Mouse (Mus musculus) C2C12 (cell line): ENCODE results near the gene Ptprcap. TPM values are rescaled to one million over a fixed set of nuclear protein-coding genes. Genes with fewer than 3 reads are reported as not detected.

Source experiments
- H3K27me3 ChIP-seq: one replicate; pipeline ENCODE4 v1.6.1; 2011; ENCODE audit not compliant: control insufficient read depth, insufficient read depth, insufficient read length
- H3K36me3 ChIP-seq: one replicate; pipeline ENCODE4 v1.6.1; 2011; ENCODE audit not compliant: control insufficient read depth, insufficient read depth
- H3K4me3 ChIP-seq: one replicate; pipeline ENCODE4 v1.5.1; 2011; ENCODE audit warnings: mild to moderate bottlenecking, control low read depth; ENCODE audit not compliant: poor library complexity, insufficient read depth, severe bottlenecking
- H3K79me2 ChIP-seq: one replicate; pipeline ENCODE4 v1.6.1; 2011; ENCODE audit not compliant: control insufficient read depth, insufficient read depth
- H3K79me3 ChIP-seq: one replicate; pipeline ENCODE4 v1.6.1; 2011; ENCODE audit warnings: low read depth, control low read depth
- H3ac ChIP-seq: one replicate; pipeline ENCODE3; 2011; ENCODE audit warnings: low read depth; ENCODE audit not compliant: control insufficient read depth, insufficient read length
- CEBPB ChIP-seq: IDR thresholded peaks from one replicate; pipeline ENCODE4 v1.6.1; 2011; ENCODE audit warnings: low read depth, mild to moderate bottlenecking, control low read depth, moderate library complexity
- CTCF ChIP-seq: IDR thresholded peaks from one replicate; pipeline ENCODE4 v1.5.1; 2011; ENCODE audit not compliant: control insufficient read depth, insufficient read depth, insufficient read length
- FOSL1 ChIP-seq: IDR thresholded peaks from one replicate; pipeline ENCODE4 v1.8.0; 2011; ENCODE audit warnings: mild to moderate bottlenecking, low read length; ENCODE audit not compliant: poor library complexity, insufficient read depth, severe bottlenecking
- MAX ChIP-seq: IDR thresholded peaks from one replicate; pipeline ENCODE4 v1.6.1; 2011; ENCODE audit warnings: mild to moderate bottlenecking, control low read depth
- MYOD1 ChIP-seq: IDR thresholded peaks from one replicate; pipeline ENCODE4 v1.6.1; 2011; ENCODE audit warnings: low read depth; ENCODE audit not compliant: control insufficient read depth, insufficient read length
- MYOG ChIP-seq: IDR thresholded peaks from one replicate; pipeline ENCODE4 v1.6.1; 2011; ENCODE audit not compliant: control insufficient read depth, insufficient read length; ENCODE audit errors: extremely low read depth
- USF1 ChIP-seq: IDR thresholded peaks from one replicate; pipeline ENCODE4 v1.6.1; 2011; ENCODE audit warnings: low read depth, mild to moderate bottlenecking, control low read depth, moderate library complexity
- polyA plus RNA-seq: library from polyadenylated mRNA; unstranded; fragments of >200 nt; fragmentation: generic; extraction: Trizol; gene quantifications from one replicate; pipeline ENCODE4 v1.2.1, GENCODE M21; 2012; ENCODE audit warnings: missing spikeins

Gene Ptprcap
- polyA plus RNA-seq, 1 experiment = 5.8 TPM

DNA sequence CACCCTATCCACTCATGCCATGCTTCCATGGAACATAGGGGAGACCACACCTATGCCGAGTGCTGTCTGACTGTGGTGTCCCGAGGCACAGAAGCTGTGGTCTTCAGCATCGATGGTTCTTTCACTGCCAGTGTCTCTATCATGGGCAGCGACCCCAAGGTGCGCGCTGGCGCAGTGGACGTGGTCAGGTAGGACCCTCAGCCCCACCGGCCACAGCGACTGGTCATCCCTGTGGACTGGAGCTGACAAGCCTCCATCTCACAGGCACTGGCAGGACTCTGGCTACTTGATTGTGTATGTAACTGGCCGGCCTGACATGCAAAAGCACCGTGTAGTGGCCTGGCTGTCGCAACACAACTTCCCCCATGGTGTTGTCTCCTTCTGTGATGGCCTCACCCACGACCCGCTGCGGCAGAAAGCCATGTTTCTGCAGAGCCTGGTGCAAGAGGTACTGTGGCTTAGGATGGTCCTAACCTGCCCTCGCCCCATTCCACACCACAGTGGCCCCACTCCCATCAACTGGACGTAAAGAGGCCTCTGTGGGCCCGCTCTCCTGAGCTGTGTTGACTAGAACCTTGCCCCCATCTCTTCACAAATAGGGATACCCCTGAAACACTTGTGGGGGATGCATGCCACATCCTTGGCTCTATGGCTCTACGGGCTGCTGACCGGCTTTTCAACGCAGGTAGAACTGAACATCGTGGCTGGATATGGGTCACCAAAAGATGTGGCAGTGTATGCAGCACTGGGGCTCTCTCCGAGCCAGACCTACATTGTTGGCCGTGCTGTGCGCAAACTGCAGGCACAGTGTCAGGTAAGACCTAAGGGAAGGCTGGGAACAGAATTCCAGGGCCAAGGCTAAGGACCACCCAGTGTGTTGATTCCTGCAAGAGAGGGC is 41.1 kb upstream of the Ptprcap start:
- TF ChIP-seq FOSL1 (no peak), MYOG (no peak), USF1 (no peak)
- H3K27me3 ChIP-seq = no peaks in the 10 kb centered on the region
- peak overlapping the region; percentile 26 for H3ac ChIP-seq
- no peaks in the 10 kb centered on the region for H3K79me3 ChIP-seq
- no peak overlapping the region for H3K4me3 ChIP-seq
- peaks cover 92% of the 10 kb centered on the region for H3K36me3 ChIP-seq
- H3K79me2 ChIP-seq = peaks cover 3% of the 10 kb centered on the region

DNA sequence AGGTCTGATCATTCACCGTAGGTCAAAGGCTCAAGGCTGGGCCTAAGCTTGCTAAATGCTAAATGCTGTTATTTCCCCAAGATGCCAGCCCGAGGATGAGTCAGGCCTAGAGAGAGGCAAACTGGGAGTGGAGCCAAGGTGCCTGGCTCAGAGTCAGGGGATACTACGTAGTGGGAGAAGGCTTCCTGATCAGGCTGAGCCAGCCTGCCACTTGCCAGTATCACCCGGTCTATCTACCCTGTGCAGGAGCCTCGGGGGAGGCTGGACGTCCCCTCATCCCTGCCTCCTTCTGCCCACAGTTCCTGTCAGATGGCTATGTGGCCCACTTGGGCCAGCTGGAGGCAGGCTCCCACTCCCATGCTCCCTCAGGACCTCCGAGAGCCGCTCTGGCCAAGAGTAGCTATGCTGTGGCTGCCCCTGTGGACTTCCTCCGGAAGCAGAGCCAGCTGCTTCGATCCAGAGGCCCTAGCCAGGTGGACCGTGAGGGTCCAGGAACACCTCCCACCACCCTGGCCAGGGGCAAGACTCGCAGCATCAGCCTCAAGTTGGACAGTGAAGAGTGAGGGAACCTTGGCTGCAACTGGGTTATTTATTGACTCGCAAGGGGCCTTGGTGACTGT is 40.1 kb upstream of the Ptprcap start:
- Histone ChIP-seq H3K4me3 (no peak overlapping the region), H3K79me2 (peaks cover 9% of the 10 kb centered on the region), H3K36me3 (peaks cover 82% of the 10 kb centered on the region), H3ac (peak overlapping the region; percentile 33), H3K27me3 (no peaks in the 10 kb centered on the region), H3K79me3 (no peaks in the 10 kb centered on the region)
- TF ChIP-seq CTCF (no peak), FOSL1 (peak; percentile 18), USF1 (no peak), MYOD1 (no peak), CEBPB (no peak)

DNA sequence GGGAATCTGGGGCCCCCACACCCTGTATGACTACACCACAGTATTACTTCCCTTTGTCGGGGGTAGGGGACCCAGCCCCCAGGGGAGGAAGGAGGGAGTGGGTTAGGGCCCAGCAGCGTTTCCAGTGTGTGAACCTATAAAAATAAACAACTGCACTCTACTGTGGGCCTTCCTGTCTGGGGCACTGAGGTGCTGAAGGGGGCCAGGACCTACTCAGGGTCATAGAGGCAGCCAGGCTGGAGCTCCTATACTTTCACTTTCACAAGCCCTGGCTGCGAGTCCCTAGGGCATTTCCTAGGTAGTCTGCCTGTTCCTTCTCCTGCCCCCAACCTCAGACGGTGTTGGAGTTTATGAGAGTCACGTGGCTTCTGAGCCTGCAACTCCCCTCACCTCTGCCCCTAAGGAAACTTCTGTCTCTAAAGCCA is 39.6 kb upstream of the Ptprcap start:
- TF ChIP-seq MAX (no peak), CEBPB (no peak), MYOG (no peak), CTCF (no peak), FOSL1 (no peak), USF1 (no peak), MYOD1 (no peak)
- Histone ChIP-seq H3K79me3 (no peaks in the 10 kb centered on the region), H3K4me3 (no peak overlapping the region), H3K79me2 (peaks cover 14% of the 10 kb centered on the region), H3ac (no peak overlapping the region), H3K27me3 (no peaks in the 10 kb centered on the region), H3K36me3 (peaks cover 77% of the 10 kb centered on the region)

DNA sequence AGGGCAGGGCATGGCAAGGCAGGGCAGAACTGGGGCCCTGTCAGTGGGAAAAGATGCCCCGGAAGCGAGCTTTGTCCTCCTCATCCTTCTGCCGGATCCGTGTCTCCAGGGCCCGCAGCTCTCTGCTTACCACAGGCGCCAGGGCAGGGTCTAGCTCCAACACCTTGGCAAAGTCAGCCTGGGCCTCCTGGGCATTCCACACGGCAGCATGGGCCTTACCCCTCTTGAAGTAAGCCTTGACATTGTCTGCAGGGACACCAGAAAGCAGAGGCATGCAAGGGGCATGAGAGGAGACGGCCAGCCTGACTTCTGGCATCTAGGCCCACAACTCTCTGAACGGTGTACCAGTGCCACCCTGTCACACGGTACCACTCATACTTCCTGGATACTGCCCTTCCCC is 38.9 kb upstream of the Ptprcap start:
- H3K4me3 ChIP-seq = no peak overlapping the region
- peaks cover 1% of the 10 kb centered on the region for H3K79me3 ChIP-seq
- H3K36me3 ChIP-seq = peaks cover 70% of the 10 kb centered on the region
- H3K27me3 ChIP-seq = no peaks in the 10 kb centered on the region
- no peak for TF ChIP-seq MYOG
- no peak for TF ChIP-seq MAX
- no peak for TF ChIP-seq CEBPB
- no peak overlapping the region for H3ac ChIP-seq
- H3K79me2 ChIP-seq = peaks cover 22% of the 10 kb centered on the region

DNA sequence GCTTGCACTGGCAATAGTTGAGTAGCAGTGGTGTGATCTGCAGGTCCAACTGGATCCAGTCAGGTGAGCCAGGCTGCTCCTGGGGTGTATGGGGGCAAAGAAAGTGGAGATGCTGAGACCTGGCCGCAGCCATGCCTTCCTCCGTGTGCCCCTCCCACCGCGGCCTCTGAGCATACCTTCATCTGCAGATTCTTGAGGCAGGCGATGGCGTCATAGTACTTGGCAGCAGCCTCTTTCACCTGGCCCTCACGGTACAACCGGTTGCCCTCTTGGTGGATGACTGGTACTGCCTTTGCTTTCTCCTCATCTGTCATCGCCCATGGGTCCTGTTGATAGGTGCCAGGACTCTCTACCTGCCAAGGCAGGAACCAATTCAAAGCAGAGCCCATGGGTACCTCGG is 38.3 kb upstream of the Ptprcap start:
- Histone ChIP-seq H3ac (no peak overlapping the region), H3K79me3 (peaks cover 4% of the 10 kb centered on the region), H3K79me2 (peaks cover 28% of the 10 kb centered on the region), H3K4me3 (no peak overlapping the region), H3K27me3 (no peaks in the 10 kb centered on the region), H3K36me3 (peaks cover 64% of the 10 kb centered on the region)
- no peak for TF ChIP-seq MAX
- no peak for TF ChIP-seq CEBPB
- TF ChIP-seq FOSL1 = no peak
- TF ChIP-seq MYOD1 = no peak
- TF ChIP-seq MYOG = no peak
- no peak for TF ChIP-seq USF1
- no peak for TF ChIP-seq CTCF

DNA sequence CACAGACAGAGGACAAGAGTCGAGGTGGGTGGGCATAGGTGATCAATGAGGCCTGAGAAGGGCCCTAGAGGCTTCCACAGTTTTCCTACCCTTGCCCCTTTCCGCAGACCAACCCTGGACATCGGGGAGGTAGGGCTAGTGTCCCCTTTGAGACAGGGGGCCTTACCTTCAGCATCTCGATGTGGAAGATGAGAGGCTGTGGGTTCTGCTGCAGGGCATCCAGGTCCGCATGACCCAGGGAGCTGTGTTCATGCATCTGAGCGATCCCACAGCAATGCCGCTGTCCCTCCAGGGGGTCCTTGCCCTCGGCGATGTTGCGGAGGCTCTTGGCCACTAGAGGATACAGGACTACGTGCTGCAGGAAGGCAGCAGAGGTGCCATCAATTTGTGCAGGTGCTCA is 37.6 kb upstream of the Ptprcap start:
- no peak overlapping the region for H3ac ChIP-seq
- no peak for TF ChIP-seq MYOD1
- peaks cover 34% of the 10 kb centered on the region for H3K79me2 ChIP-seq
- H3K27me3 ChIP-seq = no peaks in the 10 kb centered on the region
- peaks cover 9% of the 10 kb centered on the region for H3K79me3 ChIP-seq
- peaks cover 60% of the 10 kb centered on the region for H3K36me3 ChIP-seq
- no peak overlapping the region for H3K4me3 ChIP-seq
